Mouse (Mus musculus): ENCODE measurements around the gene Mrpl20.

DNA sequence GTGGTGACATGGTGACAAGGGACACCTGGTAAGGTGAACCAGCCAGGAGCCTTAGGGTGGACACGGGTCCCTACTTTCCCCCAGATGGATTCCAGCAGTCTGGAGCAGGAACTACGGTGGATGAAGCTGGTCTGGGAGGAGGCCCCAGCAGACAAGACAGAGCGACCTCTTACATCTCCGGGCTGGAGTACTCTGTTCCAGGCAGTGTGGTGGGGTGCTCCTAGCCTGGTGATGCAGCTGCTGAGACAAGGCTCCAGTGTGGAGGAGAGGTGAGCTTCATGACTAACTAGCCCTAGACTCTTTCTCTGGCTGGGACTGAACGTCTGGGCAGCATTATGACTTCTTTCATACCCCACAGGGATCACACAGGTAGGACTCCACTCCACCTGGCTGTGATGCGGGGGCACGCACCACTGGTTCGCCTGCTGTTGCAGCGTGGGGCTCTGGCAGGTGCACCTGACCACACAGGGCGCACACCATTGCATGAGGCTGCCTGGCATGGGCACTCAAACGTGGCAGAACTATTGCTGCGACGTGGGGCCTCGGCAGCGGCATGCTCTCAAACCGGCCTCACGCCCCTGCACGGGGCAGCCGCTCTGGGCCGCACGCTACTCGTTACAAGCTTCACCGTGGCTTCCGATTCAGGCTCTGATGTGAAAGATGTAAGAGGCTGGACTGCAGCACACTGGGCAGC, 11.3 kb upstream of the Mrpl20 start:
- TF ChIP-seq GATA1 (IDR thresholded peaks at IDR 0.05; ENCODE audit: borderline replicate concordance, low read length) = no peak
- no peak for TF ChIP-seq FLI1 (IDR thresholded peaks at IDR 0.05; ENCODE audit: low read length)
